Mouse (Mus musculus): Measurements from ENCODE around the gene Trex1.

The Trex1 gene

DNA sequence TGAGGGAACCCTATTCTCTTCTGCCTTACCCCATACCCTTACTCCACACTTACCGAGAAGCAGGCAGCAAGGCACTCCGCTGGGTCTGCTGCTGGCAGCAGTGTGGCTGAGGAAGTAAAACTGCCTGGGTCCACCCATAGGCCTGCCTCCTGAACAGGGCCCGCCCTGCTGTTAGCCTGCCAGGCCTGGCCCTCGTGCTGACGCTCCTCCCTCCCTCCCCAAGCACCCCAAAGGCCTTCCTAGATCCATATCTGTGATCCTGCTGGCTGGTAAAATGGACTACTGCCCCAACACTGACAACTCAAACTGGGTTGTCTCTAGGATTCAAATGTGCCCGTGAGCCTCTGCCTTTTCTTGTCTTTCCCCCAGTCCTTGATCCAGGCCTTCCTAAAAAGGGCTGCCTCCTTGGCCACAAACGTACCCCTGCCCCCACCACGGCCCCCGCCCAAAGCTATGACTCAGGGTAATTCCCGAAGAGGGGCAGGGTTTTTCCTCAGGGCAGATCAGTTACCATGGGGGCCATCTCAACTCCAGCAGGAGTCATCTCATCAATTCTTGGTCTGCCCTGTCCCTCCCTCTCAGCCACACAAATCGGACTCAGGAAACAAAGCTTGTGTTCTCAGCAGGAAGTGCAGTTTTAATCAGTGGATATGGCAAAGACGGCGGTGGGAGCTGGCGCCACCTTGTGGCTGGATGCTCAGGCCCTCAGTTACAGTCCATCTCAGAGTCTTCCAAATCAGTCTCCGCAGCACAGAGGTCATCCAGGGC lies at the start of gene Trex1:
Gene Trex1, minus strand, starts transcription at position 599 of the 768 bp plus-strand sequence.
- peak; percentile 86 for DNase-seq (ENCODE audit: low spot score)

DNA sequence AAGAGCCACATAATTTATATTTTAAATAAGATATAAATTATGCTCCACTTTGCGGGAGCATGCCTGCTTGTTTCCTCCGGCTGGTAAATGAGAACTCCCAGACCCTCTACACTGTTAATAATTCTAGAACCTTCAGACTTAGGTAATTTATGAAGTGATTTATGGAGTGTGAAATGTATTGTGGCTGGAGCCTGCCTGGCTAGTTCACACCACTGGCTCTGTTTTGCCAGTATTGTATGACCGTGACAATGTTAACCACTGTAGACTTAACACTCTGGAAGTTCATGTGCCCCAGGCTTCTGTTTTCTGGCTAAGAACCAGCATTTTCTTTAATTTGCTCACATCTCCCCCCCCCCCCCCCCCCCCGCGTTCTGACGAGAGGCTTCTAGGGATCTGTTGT lies 47.8 kb upstream of the Trex1 start:
- DNase-seq (ENCODE audit: low spot score): no peak

DNA sequence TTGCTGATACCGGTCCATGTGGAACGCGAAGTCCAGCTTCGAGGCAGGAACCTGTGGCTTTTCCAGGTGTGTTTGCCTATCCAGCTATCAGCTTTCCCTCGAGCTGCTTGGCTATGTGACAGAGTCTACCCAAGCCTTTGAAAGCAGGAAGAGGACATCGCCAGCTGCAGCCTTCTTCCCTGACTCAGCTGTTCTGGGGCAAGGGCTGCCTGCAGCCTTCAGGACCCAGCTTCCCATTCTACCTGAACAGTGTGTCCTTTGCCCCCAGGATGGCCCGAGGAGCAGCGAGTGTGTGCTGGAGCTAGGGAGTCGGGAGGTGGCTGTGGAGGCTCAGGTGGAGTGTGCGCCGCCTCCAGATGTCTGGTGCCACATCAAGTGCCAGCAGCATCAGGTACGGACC lies 46.1 kb upstream of the Trex1 start:
- no peak for DNase-seq (ENCODE audit: low spot score)

DNA sequence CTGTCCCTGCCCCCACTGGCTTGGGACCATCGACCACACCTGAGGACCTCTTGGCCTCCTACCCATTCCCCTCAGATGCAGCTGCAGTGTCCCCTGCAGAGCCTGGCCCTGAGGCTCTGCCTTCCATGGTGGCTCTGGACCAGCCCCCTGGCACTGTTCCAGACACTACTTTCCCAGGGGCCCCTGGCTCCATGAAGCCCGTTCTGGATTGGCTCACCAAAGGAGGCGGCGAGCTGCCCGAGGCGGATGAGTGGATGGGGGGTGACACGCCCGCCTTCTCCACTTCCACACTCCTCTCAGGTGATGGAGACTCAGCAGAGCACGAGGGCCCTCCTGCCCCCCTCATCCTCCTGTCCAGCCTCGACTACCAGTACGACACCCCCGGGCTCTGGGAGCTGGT lies 45.5 kb upstream of the Trex1 start:
- DNase-seq (ENCODE audit: low spot score): no peak

DNA sequence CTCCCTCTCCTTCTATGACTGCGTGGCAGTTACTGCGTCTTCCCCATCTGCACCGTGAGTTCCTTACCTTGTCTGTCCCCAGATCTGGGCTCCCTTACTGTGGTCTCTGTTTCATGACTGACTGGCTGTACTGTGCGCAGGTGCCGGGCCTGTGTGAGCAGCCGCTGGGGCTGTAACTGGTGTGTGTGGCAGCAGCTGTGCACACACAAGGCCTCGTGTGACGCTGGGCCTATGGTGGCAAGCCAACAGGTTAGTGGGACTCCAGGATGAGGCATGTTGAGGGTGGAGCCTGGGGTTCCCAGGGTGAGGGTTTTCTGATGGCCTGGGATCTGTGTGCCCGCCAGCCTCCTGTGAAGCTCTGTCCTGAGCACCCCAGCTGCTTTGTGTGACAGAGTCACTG lies 44.5 kb upstream of the Trex1 start:
- no peak for DNase-seq (ENCODE audit: low spot score)

DNA sequence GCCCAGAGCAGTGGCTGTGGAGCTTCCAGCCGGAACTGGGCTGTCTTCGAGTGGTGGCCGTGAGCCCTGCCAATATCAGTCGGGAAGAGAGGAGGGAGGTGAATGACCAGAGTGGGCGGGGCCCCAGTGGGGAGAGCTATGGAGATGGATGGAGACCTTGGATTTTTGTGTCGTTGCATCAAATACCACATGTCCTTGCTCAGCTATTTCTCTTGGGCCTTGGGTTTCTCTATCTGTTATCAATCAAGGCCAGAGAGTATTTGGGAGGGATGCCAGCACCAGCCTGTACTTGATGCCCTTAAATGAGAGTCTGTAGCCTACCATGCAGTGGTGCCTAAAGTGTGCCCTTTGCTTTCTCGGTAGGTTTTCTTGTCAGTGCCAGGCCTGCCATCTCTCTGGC lies 43.7 kb upstream of the Trex1 start:
- peak; percentile 80 for DNase-seq (ENCODE audit: low spot score)

DNA sequence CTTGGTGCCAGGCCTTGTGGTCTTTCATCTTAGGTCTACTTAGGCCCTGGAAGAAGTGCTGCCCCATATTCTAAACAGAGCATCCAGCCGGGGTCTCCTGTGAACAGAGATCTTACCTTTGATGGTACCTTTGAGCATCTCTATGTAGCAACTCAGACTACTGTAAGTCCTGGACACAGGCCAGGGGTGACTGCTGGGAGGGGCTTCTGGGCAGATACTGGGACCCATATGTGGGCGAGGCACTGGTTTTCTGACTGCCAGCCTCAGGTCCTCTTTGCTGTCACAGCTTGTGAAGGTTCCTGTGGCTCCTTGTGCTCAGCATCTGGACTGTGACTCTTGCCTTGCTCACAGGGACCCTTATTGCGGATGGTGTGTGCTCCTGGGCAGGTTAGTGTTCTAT lies 43.0 kb upstream of the Trex1 start:
- DNase-seq (ENCODE audit: low spot score): no peak

DNA sequence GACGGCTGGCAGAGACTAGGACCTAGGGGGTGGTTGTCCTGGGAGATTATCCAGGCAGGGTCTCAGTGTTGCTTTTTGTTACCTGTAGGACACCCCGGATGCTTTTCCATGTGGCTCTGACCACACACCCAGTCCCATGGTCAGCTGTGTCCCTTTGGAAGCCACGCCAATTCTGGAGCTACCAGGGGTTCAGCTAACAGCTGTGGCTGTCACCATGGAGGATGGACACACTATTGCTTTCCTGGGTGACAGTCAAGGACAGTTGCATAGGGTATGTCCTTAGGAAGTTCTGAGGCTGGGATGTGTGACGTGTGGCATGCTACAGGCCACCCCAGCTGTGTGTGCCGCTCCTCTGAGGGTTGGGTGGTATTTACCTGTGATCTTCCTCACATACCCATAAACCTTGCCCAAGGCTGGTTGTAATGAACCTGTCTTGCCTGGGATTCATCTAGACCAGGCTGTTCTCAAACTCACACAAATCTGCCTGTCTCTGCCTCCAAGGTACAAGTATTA lies 42.5 kb upstream of the Trex1 start:
- no peak for DNase-seq (ENCODE audit: low spot score)

DNA sequence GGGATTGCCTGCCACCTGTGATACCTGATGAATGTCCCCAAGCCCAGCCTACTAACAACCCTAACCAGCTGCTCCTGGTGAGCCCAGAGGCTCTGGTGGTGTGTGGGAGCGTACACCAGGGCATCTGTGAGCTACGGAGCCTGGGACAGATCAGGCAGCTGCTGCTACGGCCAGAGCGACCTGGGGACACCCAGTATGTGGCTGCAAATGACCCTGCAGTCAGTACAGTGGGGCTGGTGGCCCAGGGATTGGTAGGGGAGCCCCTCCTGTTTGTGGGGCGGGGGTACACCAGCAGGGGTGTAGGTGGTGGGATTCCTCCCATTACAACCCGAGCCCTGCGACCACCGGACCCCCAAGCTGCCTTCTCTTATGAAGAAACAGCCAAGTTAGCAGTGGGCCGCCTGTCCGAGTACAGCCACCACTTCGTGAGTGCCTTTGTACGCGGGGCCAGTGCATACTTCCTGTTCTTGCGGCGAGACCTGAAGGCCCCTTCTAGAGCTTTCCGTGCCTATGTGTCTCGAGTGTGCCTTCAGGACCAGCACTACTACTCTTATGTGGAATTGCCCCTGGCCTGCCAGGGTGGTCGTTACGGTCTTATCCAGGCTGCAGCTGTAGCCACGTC lies 40.9 kb upstream of the Trex1 start:
- DNase-seq (ENCODE audit: low spot score): no peak

DNA sequence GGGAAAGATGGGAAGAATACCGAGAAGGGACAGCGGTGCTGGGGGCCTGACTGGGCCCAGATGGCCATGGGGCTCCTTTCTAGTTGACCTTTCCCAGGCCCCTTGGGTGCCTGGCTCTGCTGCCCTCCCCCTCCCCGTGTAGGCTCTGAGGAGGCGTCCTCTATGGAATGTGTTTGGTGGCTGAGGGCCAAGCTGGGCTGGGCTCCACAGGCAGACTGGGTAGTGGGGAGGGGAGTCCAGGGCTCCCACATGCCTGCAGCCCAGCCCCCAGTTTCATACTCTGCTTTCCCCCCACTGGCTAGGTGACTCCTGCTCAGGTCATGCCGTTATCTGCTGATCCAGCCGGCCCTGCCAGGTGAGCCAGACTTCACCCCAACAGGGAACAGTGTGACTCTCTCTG lies 39.4 kb upstream of the Trex1 start:
- DNase-seq (ENCODE audit: low spot score): peak; percentile 75

DNA sequence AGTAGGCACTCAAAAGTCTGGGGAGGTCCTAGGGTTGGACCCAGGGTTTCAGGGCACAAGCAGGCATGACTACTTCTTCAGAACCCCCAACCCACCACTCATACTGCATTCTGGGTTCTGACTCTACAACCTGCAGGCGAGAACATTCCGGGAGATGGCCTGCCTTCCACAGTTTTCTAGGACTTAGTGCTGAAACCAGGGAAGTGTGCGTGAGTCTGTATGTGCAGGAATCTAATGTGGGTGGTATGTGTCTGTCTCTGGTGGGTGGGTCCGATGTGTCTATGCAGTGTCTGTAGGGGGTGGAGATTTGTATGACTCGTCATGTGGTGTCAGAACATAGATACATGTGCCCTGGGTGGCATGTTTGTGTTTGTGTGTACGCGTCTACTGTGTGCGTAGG lies 38.8 kb upstream of the Trex1 start:
- no peak for DNase-seq (ENCODE audit: low spot score)

DNA sequence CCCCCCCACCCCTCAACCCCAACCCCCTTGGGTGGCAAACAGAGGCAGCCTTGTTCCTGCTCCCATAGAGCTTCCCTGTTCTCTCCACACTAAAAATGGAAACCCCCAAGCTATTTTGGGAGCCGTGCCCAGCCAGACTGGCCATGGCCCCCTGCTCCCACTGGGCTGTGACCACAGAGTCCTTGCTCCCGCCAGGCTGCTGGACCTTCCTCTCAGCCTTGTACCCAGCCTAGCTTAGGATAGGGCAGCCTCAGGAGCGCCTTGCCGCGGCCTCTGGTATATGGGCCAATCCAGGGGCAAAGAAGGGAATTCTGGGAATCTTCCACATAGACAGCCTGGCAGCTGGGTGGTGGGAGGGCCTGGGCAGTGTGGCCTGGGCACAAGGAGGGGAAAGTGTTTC lies 38.3 kb upstream of the Trex1 start:
- DNase-seq (ENCODE audit: low spot score): peak; percentile 65

DNA sequence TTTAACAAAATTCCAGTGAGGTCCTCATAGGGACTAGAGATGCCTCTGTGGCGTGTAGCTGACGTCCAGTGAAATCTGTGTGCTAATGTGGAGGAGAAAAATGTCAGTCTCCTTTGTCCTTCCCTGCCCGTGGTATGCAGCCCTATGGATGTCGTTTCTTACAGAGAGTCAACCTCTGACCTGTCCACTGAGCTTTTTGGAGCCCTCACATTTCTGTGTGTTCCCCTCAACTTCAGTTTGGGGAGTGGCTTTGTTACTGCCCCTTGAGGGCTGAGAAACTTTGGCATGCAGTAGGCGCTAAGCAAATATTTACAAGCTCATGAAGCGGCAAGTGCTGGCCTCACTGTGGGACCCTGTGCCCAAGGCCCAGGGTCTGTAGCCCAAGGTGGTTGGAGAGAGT lies 37.8 kb upstream of the Trex1 start:
- DNase-seq (ENCODE audit: low spot score): no peak

DNA sequence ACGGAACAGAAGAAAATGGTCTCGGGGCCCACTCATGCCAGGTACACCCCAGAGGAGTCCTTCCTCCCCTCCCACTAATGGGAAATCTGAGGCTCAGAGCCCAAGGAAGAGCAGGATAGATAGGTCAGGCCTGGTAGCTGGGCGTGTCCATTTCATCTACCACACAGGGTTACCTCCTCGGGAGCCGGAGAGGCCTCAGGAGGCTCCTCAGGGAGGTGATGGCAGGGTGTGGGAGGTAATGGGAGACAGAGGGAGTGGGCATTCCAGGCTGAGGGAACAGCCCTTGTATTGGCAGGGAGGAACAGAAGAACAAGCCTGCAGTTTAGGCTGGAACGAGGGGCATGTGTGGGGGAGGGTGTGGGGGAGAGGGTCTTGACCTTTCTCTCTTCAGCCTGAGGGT lies 37.3 kb upstream of the Trex1 start:
- DNase-seq (ENCODE audit: low spot score): no peak

DNA sequence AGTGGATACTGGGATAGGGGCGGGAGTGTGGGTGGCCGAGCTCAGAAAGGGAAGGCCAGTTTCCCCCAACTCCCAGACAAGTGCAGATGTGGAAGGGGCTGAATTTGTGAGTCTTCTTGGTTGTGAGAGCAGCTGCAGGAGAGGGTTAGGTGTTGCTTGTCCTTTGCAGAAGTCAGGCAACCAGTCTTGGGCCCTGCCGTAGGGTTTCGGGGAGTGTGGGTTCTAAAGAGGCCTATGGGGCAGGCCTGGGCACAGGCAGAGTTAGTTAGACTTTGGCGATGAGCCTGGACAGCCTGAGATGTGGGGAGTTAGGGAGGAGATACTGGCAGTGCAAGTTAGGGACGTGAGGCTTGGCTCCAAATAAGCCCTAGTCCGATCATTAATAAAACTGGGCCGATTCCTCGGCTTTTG lies 36.7 kb upstream of the Trex1 start:
- DNase-seq (ENCODE audit: low spot score): no peak

DNA sequence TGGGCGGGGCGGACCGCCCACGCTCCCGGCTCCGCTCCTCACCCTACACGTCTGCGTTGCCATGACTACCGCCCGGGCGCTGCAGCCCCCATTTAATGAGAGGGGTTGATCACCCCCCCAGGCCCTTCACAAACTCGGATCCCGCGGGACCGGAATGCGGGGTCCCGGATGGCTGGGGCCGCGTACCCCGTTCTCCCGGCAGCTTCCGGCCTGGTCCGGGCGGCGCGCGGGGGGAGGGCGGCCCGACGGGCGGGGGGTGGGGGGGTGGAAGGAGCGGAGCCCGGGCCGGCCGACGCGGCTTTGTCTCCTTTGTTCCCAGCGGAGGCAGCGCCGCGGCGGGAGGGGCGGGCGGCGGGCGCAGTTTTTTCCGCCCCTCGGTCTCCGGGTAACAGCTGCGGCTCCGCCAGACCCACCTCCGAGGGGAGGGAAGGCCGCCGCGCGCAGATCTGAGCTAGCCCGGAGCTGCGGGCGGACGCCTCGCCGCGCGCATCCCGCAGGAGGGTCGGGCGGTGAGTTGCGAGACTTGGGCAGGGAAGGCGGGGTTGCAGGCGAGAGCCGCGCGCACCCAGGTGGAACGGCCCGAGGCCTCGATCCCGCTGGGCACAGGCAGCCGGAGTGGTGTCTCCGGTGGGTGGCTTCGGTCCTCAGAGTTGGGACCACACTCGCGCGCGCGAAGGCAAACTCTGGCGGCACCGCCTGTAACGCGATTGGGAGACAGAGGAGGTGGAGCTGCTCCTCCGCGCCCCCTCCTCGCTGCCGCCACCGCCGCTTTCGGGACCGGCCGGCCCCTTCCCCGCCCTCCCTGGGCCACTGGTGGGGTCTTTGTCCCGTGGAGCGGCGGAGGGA lies 35.8 kb upstream of the Trex1 start, which contains the start of gene Plxnb1:
Gene Plxnb1, plus strand, starts transcription at position 253 of the 846 bp plus-strand sequence.
- peak; percentile 80 for DNase-seq (ENCODE audit: low spot score)

DNA sequence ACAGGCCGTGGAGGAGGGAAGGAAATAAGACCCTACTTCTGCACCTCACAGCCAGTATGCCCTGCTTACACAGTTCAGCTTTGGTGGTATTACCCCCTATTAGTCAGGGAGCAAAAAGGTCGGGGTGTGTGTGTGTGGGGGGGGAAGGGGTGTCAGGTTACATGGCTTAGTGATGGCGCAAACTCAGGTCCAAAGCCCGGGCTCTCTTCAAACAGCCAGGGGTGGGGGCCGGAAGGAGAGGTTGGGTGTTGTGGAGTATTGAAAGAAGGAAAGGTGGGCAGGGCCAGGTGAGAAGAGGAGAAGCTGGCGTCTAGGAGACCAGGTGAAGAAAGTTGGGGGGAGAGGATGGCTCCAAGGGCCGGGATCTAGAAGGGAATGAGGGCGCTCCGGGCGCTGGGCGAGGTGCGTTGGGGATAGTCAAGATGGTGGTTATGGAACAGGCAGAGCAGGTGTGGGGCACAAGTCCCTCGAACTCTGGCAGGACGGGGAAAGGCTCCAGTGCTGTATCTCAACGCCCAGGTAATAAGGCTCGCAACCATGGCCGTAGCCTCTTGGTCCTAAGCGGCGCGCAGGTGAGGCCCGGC lies 35.1 kb upstream of the Trex1 start:
- no peak for DNase-seq (ENCODE audit: low spot score)

DNA sequence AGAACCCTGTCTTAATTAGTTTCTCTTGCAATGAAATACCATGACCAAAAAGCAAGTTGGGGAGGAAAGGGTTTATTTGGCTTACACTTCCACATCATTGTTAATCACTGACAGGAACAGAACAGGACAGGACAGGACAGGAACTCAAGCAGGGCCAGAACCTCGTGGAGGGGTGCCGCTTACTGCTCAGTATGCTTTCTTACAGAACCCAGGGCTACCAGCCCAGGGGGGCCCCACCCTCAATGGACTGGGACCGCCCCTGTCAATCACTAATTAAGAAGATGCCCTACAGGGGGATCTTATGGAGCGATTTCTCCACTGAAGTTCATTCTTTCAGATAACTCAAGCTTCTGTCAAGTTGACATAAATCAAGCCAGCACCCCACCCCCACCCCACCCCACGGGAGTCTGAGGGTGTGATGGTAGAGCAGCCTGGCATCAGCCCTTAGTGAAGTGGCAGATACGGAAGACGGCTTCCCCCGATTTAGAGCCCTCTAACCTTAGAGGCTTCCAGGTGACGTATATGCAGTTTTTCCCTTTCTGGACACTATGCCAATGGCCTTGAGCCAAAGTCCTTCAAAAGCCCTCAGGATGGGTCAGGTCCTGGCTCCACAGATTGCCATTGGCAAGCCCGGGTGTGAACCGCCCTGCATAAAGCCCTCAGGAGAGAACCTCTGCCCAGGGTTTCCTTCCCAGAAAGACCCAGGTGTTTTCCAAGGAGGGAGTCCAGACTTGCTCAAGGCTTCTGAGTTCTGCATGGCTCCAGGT lies 34.4 kb upstream of the Trex1 start:
- DNase-seq (ENCODE audit: low spot score): no peak

DNA sequence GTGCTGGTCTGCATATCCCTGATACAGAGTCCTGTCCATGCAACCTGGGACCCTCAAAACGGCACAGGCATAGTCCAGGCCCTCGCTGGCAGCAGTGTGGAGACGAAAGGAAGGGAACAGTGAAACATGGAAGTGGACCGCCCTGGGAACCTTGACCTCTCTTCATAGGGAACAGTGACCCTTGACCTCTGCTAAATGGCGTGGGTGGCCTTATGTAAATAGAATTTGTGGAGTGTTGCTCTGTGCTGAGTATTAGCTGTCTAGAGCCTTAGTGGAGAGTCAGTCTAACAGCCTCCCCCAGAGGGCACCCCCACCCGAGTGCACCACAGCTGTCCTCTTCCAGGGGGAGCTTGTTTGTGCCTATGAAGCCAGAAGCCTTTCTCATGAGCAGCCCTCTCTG lies 33.3 kb upstream of the Trex1 start:
- DNase-seq (ENCODE audit: low spot score): no peak

DNA sequence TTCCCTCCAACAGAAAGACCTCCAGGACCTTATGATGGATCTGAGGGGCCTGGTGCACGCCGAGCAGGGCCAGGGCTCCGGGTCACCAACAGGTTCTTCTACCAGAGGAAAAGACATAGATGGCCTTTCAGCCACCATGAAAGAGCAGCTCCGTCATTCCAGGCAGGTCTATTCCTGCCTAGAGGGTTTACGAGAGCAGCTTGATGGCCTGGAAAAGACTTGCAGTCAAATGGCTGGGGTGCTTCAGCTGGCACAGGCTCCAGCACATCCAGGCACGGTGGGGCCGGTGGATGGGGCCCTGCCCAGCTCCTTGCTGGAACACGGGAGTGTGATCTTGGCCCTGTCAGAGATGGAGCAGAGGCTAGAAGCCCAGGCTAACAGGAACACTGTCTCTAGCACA lies 32.3 kb upstream of the Trex1 start:
- no peak for DNase-seq (ENCODE audit: low spot score)

DNA sequence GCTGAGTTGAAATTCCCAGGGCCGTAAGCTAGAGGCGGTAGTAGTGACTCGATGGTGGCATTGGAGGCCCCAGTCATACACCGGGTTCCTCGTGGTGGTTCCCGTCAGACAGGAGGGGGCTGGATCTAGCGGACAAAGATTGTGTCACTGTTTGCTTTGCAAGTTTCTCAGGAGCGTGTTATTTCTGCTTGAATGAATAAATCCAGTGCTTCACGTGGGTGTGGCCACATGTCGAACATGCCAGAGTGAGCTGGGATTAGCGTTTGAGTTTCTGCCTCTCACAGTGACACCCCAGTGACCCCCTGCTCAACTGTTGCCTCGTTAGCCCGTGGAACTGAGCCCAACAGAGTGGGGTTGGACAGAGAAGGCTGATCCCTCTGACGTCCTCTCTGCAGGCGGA lies 30.9 kb upstream of the Trex1 start:
- DNase-seq (ENCODE audit: low spot score): no peak

DNA sequence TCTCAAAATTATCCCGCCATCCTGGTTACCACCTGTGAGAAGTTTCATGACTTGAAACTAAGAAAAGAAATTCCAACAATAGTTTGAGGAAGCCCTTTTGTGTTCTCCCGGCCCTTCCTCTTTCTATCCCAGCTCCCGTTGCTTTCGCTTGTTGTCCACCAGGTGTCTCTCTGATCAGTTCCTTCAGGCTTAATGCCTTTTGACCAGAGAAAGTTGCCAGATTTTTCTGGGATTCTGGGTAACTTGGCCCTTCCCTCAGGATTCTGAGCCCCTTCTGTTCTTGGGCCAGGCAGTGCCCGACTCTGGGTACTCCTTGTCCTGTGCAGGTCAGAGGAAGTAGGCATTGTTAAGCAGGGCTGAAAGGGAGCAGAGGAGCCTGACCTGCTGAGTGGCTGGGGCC lies 28.5 kb upstream of the Trex1 start:
- peak; percentile 30 for DNase-seq (ENCODE audit: low spot score)
